Mouse (Mus musculus) adrenal gland (tissue): ENCODE measurements around the gene Gh.

Experiments
- intact Hi-C: fragments of 180-260 bp; cut with DNase I; formaldehyde crosslinking; loops from one replicate; pipeline ENCODE4 v1.15.1; 2025

Gene Gh

DNA sequence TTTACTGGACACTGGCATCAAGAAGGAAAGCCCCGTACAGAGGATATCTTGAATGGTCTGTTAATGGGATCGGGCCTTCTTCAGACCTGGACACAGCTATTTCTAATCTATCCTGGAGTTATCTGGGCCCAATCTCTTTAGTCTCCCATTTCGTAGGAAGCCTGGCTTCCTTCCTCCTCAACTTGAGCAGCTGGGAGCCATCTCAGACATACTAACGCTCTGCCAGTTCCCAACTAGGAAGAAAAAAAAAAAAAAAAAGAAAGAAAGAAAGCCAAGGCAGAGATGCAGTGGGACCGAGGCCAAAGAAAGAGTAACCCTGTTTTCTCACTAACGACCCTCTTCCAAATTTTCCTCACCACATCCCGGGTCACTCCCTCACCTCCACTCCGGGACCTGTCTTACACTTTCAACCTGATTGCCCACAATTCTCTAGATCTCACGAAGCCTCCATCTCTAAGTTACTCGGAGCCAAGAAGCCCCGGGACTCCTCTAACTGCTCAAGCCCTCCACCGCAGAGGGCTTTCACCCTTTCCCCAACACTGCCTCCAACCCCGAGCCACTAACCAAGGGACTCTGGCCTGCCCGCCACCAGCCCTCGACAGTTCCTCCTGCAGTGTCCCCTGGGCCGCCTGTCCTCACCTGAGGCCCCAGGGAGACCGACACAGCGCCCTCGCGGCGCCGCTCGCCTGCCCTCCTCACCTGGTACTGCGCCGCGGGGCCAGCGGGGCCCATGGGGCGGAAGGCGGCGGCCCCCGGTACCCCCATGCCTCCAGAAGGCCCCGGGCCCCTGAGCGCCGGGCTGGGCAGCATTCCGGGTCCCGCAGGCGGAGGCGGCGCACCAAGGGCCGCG lies 29.6 kb downstream of the Gh start:
- intact Hi-C loops: loop anchor here (2.0 kb wide), 1 partner anchor 15 kb away; the partner anchor contains the start of genes Ftsj3 and Psmc5

DNA sequence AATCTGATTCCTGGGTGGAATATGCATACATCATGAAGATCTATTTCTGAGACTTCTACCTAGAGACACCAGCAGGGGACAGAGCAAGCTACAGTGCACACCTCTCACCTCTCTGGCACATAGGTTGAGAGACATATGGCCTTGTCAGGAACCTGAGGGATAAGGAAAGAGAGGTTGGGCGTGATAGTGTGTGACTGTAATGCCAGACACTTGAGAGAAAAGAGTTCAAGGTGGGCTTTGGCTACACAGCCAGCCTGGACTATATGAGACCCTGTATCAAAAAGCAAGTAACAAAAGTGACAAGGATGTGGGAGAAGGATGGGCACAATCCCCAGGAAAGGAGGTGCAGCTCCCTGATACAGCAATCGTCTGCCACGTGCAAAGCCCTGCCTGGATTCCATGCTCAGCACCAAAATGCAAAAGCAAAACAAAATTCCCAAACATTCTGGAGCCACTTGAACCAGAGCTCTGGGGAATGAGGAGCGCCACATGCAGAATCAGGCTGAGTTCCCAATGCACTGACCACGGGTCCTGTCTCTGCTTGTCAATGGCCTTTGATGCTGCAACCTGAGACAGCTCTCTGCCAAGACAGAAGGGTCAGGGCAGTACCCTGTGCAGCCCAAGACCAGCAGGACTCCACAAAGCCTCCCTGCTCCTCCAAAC lies 30.4 kb downstream of the Gh start:
- intact Hi-C loops: loop anchor here (2.0 kb wide), 1 partner anchor 14 kb away; the partner anchor contains the start of genes Ftsj3 and Psmc5

DNA sequence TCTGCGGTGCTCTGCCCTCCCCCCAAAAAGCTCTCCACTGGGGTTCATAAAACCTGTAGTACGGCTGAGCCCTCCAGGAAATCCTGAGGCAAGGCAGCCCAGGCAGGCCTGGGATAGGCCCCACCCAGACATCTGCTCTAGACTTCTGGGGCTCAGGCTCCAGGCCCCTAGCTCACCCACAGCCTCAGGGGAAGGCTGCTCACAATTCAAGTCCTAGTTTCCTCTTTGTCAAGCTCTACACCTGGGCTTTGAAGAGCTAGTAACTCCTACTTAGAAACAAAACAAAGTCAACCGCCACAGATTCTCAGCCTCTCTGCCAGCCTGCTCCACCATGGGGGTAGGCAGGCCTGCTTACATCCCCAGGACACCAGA lies 32.6 kb downstream of the Gh start:
- intact Hi-C loops: no loop called here

DNA sequence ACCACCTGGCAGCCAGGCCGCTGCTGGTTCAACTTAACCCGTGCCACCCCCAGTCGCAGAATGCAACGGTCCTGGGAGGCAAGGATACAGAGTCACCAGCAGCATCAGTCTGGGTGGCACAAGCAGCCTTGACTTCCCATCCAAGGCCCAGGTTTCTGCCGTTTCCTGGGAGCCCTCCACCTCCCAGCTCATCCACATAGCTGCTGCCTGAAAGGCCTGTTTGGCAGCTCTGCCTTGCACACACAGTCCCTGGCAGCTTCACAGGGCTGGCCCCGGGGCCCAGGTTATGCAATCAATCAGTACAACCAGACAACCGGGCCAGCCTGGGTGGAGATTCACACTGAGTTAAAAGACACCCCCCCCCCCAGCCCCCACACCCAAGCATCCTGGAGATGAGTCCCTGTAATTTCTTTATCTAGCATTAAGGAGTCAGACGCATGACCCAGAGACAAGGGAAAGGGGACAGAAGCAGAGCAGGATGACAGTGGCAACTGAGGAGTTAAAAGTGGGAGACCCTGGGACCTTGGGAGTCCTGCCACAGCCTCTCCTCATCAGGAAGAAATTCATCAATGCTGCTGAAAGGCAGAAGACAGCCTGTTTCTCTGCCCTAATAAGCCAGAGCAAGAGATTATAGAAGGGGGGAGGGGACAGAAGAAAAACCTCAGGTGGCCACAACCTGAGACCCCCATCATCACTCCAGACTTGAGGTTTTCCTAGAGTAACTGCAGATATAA lies 33.2 kb downstream of the Gh start:
- intact Hi-C loops: no loop called here

DNA sequence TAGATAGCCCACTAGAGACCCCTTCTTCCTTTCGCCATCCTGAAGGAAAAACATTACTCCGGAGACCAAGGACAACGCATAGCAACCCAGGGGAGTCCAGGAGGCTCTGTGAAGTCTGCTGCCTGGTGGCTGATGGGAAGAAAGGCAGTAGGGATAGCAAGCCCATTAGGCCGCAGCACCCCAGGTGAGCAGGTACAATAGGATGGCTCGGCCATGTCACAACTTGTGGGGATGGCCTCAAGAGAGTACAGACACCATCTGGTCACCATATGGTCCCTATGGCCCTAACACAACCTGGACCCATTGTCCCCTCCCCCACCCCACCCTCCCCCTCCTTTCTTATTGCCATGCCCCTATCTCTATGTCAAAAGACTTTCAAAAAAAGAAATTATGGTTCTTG lies 33.8 kb downstream of the Gh start:
- intact Hi-C loops: no loop called here

DNA sequence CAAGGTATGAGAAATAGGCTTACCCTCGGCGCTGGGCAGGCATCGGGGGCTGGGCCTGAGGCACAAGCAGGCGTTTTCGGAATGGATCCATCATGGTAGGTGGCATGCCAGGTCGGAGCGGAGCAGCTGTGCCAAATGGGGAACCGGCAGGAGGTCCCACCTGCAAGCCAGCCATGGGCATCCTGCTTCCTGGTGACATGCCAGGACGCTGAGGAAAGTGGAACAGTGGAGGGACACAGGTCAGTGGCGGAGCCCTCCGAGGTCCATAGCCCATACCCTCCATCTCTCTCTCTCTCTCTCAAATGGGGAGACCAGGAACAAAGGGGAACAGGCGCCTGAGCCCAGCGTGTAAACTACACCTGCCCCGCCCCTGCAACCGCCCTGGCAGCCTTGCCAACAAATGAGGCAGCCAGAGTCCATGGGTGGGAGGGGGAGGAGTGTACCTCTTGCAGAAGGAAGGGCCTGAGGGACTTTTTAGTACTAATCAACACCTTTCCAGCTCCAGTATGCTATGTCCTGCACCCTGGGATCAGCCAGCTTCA lies 34.3 kb downstream of the Gh start:
- intact Hi-C loops: no loop called here

DNA sequence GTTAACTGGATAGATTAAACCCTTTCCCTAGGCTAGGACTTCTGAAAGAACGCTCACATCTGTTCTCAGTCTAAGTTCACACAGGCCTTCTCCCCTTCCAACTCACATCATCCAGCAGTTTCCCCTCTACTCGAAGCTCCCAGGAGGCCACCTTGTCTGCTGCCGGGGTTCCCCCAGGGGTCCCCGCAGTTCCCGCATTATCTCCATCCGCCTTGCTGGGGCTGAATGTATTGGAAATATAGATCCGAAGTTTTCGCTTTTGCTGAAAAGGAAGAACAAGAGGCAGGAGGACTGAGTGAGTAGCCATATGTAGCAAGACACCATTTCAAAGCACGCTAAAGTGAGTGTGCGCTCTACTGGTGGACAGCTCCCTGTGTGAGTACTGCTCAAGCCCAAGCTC lies 35.2 kb downstream of the Gh start:
- intact Hi-C loops: no loop called here

DNA sequence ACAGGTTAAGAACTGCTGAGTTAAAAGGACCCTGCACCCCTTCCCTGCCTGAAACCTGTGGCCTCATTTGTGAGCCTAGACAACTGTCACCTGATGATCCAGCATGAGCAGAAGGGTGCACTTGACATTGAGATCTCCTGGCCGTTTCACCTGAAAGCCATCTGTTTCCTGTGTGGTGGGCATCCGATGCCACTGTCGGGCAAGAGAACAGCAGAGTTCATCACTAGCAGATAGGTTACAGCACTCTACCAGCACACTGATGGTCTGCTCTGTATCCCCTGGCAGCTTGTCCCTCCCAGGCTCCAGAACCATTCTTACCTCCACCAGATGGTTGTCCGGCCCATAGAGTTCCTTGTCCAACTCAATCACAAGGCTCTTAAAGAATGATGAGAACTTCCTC lies 36.1 kb downstream of the Gh start:
- intact Hi-C loops: no loop called here

DNA sequence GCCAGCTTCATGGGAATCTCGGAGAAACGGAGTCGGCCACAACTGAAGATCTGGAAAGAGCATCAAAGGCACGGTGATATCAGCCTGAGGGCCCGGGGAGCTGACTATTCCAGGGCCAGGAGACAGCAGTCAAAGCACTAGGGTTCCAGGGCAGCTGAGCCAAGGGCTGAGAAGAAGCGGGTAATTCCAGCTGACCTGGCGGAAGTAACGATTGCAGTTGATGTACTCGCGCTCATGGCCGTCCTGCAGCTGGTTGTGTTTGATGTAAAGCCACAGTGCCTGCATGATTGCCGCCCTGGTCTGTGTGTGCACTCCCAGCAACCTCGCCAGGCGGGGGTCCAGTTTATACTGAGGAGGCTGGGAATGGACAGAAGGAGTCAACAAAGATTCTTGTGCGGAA lies 36.7 kb downstream of the Gh start:
- intact Hi-C loops: no loop called here

DNA sequence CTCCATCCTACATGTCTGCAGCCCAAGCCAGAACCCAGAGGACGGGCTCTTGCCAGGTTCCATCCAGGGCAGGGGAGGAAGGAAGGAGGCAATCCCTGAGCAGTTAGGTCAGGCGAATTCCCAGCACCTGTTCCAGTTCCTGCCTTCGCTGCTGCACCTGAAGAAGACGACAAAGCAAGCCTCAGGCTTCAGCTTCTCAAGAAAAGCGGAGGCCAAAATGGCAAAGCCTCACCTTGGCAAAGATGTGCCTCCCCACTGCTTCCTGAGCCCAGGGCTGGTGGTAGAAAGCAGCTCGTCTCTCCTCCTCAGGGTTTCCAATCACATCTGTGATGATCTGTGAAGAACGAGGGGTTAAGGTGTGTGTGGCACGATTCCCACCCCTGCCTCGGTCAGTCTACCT lies 37.7 kb downstream of the Gh start:
- intact Hi-C loops: no loop called here

DNA sequence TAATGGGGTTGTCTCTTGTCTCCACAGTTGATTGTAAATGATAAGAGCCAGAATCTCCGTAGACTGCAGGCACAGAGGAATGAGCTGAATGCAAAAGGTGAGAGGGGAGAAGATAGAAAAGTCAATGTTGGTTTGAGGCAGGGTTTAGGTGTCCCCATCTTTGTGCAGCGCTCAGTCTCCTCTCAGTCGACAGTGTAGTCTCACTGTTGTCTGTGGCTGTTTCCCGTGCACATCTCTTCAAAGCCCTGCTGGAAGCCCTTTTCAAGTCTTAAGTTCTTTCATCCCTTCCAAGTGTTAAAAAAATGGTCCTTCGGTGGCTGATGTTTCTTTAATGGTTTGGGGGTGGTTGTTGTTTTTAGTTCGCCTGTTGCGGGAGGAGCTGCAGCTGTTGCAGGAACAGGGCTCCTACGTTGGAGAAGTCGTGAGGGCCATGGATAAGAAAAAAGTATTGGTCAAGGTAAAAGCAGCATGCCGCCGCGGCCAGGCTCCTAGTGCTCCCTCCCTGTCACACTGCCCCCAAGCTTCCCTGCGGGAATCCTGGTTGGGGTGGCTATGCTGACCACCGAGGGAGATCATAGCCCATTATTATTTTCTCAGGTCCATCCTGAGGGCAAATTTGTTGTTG lies 40.7 kb downstream of the Gh start:
- intact Hi-C loops: no loop called here

DNA sequence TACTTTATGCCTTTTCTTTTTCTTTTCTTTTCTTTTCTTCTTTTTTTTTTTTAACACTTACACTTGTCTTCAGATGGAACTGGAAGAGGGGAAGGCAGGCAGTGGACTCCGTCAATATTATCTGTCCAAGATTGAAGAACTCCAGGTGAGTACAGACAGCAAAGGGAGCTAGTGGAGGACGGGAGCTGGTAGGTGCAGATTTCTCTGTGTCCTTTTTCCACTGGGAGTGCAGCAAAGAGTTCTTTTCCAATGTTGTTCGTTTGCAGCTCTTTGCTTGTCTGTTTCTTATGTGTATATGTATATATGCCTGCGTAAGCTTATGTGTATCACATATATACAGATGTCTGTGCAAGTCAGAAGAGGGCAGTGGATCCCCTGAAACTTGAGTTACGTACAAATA lies 44.9 kb downstream of the Gh start:
- intact Hi-C loops: loop anchor here (2.0 kb wide), 1 partner anchor 14 kb away; no protein-coding TSS in a partner anchor

DNA sequence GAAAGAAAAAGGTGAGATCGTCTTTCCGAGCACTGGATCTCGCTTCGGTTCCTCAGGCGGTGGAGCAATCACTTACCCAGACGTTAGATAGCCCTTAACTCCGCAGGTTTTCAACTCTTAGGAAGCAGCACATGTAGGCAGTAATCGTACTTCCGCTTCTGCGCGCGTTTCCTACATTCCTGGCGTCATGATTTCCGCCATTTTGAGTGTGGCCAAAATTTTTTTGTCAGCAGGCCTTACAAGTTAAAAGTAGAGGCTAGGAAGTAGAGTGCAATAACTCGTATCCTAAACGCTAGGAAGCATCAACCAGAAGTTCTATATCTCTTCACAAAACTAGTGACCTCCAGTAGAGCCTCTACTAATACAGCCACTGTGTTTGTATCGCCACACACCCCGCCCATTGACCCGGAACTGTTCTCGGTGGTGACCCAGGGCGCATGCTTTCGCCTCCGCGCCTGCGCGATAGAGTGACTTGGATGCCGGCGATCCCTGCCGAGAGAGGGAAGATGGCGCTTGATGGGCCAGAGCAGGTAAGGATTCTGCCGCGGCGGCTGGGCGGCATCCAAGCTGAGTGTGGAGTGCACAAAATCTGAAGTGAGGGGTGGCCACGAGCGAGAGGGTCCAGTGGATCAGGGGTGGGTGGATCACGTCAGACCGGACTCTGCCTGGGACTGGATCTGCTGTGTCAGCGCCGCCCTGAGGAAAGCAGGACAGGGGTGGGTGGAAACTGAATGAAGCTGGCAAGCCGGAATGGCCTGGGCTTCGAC lies 45.8 kb downstream of the Gh start, which contains the start of the genes Ftsj3 and Psmc5:
Gene Ftsj3, minus strand, starts transcription at position 395 of the 767 bp plus-strand sequence.
Gene Psmc5, plus strand, starts transcription at position 470 of the 767 bp plus-strand sequence.
- intact Hi-C loops: loop anchor here (2.0 kb wide), 2 partner anchors 15 to 39 kb away; partner anchors contain the start of genes Ccdc47 and Ddx42

DNA sequence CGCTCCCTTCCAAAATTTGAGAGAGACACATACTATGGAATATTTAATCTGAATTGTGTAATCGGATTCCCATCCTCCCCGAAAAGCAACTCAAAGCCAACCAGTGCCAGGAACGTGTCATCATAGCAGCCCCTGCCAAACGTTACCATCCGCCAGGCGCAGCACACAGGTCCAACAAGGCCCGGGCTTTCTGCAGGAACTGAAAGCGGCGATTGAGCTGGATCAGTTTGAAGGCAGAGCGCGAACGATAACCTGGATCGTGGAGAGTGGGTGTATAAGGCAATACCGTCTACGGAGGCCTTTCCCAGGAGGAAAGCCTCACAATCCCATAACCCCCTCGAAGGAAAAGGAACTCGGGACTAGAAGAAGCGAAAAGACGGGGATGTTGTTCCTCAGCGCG lies 46.5 kb downstream of the Gh start:
- intact Hi-C loops: loop anchor here (2.0 kb wide), 1 partner anchor 38 kb away; the partner anchor contains the start of genes Ccdc47 and Ddx42

DNA sequence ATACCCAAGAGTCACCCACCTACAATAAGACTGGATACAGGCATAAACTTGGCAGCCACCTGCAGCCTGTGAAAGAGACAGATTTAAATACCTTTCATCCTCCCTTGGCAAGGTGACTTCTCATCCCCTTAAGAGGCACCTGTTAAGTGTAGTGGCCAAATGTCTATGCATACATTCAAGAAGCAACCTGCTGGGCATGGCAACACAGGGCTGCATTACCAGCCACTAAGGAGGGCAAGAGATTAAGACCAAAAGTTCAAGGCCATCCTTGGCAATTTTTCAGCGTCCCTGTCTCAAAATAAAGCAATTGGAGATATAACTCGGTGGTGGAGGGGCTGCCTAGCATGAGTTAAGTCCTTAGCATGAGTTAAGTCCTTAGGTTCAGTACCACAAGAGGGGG lies 46.9 kb downstream of the Gh start:
- intact Hi-C loops: loop anchor here (2.0 kb wide), 1 partner anchor 38 kb away; the partner anchor contains the start of genes Ccdc47 and Ddx42
